Mouse (Mus musculus): ENCODE measurements around the gene Il17c. TPM values are rescaled to one million over a fixed set of nuclear protein-coding genes. Genes with fewer than 3 reads are reported as not detected.

Gene Il17c
- polyA plus RNA-seq (2015; fragmentation: Nextera tagmentation; extraction: Ambion mirVana) = 0.31 TPM in 1 of 2 replicates, not detected in the other

DNA sequence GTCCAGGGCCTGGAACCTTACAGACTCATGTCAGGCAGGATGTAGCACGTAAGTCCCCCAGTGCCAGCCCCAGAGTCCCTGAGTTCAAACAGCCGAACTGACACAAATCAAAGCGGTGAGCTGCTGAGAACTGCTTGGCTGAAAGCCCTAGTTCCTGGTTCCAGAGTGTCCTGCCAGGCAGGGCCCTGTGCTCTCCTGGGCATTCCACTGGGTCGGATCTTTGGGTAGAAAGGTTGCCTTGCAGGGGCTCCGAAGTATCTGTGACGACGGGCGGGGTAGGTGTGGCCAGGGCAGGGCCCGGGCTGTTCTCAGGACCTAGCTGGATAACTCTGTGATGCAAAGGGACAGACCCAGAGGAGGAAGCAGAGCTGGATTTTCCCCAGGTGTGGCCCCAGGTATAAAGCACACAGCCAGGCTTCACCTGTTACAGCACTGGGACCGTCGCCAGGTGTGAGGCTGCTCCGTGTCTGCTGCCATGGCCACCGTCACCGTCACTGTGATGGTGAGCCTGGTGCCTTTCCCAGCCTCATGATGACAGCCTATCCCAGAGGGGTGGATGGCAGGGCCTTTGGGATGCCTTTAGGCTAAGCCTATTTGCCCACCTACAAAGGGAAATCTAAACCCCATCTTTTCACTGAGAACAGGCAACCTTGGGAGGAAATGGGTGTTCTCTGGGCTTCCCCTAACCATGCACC, at the start of gene Il17c:
Gene Il17c (plus strand): TSS at position 645 of the 695 bp plus-strand sequence.
- 79% methylated on average over 14 of the region's 14 CpGs for WGBS
- ATAC-seq (ENCODE audit: insufficient number of reproducible peaks, insufficient read depth, low FRiP score, low TSS enrichment, low read depth) = no peak

GRCm38 (mm10) chr8:122375320-122375719, 46.5 kb upstream of the Il17c start:
- H3K9me3 ChIP-seq = no peaks in the 10 kb centered on the region
- WGBS = 93% methylated on average over 7 of the region's 7 CpGs
- peaks cover 20% of the 10 kb centered on the region for H3K4me1 ChIP-seq
- H3K9ac ChIP-seq = no peak overlapping the region
- no peak for ATAC-seq (ENCODE audit: insufficient number of reproducible peaks, insufficient read depth, low FRiP score, low TSS enrichment, low read depth)
- H3K4me2 ChIP-seq = peak overlapping the region; percentile 59
- 0 out of 2 replicates have a peak overlapping the region, but pooled peaks have one; percentile 95 for H3K4me3 ChIP-seq
- H3K36me3 ChIP-seq = peaks cover 12% of the 10 kb centered on the region
- no peaks in the 10 kb centered on the region for H3K27me3 ChIP-seq
- no peak overlapping the region for H3K27ac ChIP-seq

More for the DNA sequence above, at the start of gene Il17c:
- H3K27ac ChIP-seq = no peak within 1 kb of the TSS
- H3K9ac ChIP-seq = no peak within 1 kb of the TSS
- peaks cover 39% of the 10 kb centered on the region for H3K36me3 ChIP-seq
- no peaks in the 10 kb centered on the region for H3K9me3 ChIP-seq
- no peaks in the 10 kb centered on the region for H3K4me1 ChIP-seq
- H3K4me3 ChIP-seq = no peak within 1 kb of the TSS
- no peaks in the 10 kb centered on the region for H3K27me3 ChIP-seq
- no peak within 1 kb of the TSS for H3K4me2 ChIP-seq

GRCm38 (mm10) chr8:122375751-122376364, 46.0 kb upstream of the Il17c start:
- Histone ChIP-seq H3K4me2 (peak overlapping the region; percentile 59), H3K4me3 (peak overlapping the region; percentile 95), H3K9ac (peak overlapping the region; percentile 93), H3K4me1 (peaks cover 20% of the 10 kb centered on the region), H3K36me3 (peaks cover 16% of the 10 kb centered on the region), H3K27ac (peak overlapping the region; percentile 51; the same call in 1 of the 2 replicates), H3K9me3 (no peaks in the 10 kb centered on the region), H3K27me3 (no peaks in the 10 kb centered on the region)
- ATAC-seq (ENCODE audit: insufficient number of reproducible peaks, insufficient read depth, low FRiP score, low TSS enrichment, low read depth) = no peak
- WGBS = 28% methylated on average over 13 of the region's 13 CpGs

GRCm38 (mm10) chr8:122376365-122377231, 45.2 kb upstream of the Il17c start, which contains the start of gene Zc3h18:
Gene Zc3h18, plus strand, starts transcription at chr8:122376609.
- H3K27ac ChIP-seq = peak within 1 kb of the TSS; percentile 93
- H3K36me3 ChIP-seq = peaks cover 20% of the 10 kb centered on the region
- peak; percentile 90 for ATAC-seq (ENCODE audit: insufficient number of reproducible peaks, insufficient read depth, low FRiP score, low TSS enrichment, low read depth)
- WGBS = under 1% methylated on average over 95 of the region's 107 CpGs
- peak within 1 kb of the TSS; percentile 93 for H3K9ac ChIP-seq
- H3K27me3 ChIP-seq = no peaks in the 10 kb centered on the region
- H3K4me1 ChIP-seq = peaks cover 20% of the 10 kb centered on the region
- peak within 1 kb of the TSS; percentile 80 for H3K4me2 ChIP-seq
- peak within 1 kb of the TSS; percentile 95 for H3K4me3 ChIP-seq
- H3K9me3 ChIP-seq = no peaks in the 10 kb centered on the region

DNA sequence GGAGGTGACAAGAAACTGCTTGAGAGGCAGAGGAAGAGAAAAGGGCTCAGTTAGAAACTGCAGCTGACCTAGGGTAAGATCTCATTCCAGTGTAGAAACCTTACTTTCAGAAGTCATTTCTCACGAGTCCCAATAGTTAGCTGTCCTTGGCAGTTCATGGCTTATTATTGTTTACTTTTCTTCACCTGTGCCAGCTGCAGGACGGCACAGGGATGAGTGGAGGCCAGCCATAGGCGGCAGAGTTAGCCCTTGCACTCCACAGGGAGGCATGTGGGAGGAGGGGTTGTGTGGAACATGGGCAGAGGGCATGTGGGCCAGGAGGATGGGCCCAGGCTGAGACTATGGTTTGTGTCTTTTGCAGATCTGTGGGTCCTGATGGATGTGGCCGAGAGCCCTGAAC, 38.8 kb upstream of the Il17c start:
- WGBS = 87% methylated on average over 4 of the region's 4 CpGs

DNA sequence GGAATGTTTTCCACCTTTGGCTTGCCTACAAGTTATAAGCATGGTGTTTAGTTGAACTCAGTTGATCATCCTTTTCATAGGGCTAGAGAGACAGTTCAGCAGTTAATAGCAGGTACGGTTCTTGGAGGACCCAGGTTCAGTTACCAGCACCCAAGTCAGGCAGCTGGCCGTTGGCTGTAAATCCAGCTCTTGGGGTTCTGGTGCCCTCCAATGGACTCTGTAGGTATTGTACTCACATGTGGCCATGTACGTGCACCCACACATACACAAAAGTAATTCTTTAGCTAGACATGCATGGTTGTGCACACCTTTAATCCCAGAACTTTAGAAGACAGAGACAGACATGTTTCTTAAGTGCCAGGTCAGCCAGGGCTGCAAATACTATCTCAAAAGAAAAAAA, 32.5 kb upstream of the Il17c start:
- no peak overlapping the region for H3K4me3 ChIP-seq
- no peaks in the 10 kb centered on the region for H3K9me3 ChIP-seq
- H3K36me3 ChIP-seq = peaks cover 96% of the 10 kb centered on the region
- ATAC-seq (ENCODE audit: insufficient number of reproducible peaks, insufficient read depth, low FRiP score, low TSS enrichment, low read depth) = no peak
- H3K4me2 ChIP-seq = no peak overlapping the region
- no peaks in the 10 kb centered on the region for H3K4me1 ChIP-seq
- WGBS = 88% methylated on average over 3 of the region's 3 CpGs
- H3K27ac ChIP-seq = no peak overlapping the region
- H3K27me3 ChIP-seq = no peaks in the 10 kb centered on the region
- no peak overlapping the region for H3K9ac ChIP-seq

More for the DNA sequence above, 38.8 kb upstream of the Il17c start:
- H3K27me3 ChIP-seq = no peaks in the 10 kb centered on the region
- no peaks in the 10 kb centered on the region for H3K9me3 ChIP-seq
- no peak overlapping the region for H3K9ac ChIP-seq
- H3K36me3 ChIP-seq = peaks cover 75% of the 10 kb centered on the region
- H3K4me1 ChIP-seq = peaks cover 4% of the 10 kb centered on the region
- H3K4me3 ChIP-seq = no peak overlapping the region
- H3K4me2 ChIP-seq = no peak overlapping the region
- ATAC-seq (ENCODE audit: insufficient number of reproducible peaks, insufficient read depth, low FRiP score, low TSS enrichment, low read depth) = no peak
- H3K27ac ChIP-seq = no peak overlapping the region

DNA sequence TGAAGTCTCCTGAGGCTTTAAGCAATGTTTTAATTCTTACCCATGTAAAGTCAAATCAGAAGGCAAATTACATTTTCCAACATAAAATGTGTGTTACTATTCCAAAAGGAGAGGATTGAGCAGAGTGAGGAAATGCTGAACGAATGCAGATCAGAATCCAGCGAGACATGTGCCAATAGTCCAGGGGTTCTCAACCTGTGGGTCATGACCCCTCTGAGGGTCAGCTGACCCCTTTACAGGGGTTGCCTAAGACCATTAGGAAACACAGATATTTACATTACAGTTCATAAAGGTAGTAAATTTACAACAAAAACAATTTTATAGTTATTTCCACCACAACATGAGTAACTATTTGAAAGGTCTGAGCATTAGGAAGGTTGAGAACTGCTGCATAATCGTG, 31.1 kb upstream of the Il17c start:
- Histone ChIP-seq H3K4me1 (no peaks in the 10 kb centered on the region), H3K4me3 (no peak overlapping the region), H3K27me3 (no peaks in the 10 kb centered on the region), H3K9me3 (no peaks in the 10 kb centered on the region), H3K4me2 (no peak overlapping the region), H3K9ac (no peak overlapping the region), H3K27ac (no peak overlapping the region), H3K36me3 (peaks cover 94% of the 10 kb centered on the region)
- ATAC-seq (ENCODE audit: insufficient number of reproducible peaks, insufficient read depth, low FRiP score, low TSS enrichment, low read depth) = no peak
- 76% methylated on average over 3 of the region's 3 CpGs for WGBS

DNA sequence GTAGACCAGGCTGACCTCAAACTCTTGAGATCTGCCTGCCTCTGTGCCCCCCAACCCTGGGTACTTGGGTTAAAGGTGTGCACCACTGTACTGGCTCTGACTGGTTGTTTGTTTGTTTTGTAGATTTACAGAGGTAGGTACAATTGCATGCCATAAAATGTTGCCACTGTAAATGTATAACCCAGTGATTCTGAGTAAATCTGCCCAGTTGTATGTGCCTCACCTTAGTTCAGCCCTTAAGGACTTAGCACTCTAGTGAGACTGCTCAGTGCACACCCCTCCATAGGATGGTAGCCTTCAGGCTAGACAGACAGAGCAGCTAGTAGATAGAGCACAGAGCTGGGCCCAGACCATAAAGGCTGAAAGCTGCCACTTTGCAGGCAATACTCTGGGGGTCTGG, 28.1 kb upstream of the Il17c start:
- Histone ChIP-seq H3K4me2 (no peak overlapping the region), H3K4me3 (no peak overlapping the region), H3K27ac (no peak overlapping the region), H3K9ac (no peak overlapping the region), H3K27me3 (no peaks in the 10 kb centered on the region), H3K9me3 (no peaks in the 10 kb centered on the region), H3K36me3 (peaks cover 87% of the 10 kb centered on the region), H3K4me1 (no peaks in the 10 kb centered on the region)
- ATAC-seq (ENCODE audit: insufficient number of reproducible peaks, insufficient read depth, low FRiP score, low TSS enrichment, low read depth) = no peak

DNA sequence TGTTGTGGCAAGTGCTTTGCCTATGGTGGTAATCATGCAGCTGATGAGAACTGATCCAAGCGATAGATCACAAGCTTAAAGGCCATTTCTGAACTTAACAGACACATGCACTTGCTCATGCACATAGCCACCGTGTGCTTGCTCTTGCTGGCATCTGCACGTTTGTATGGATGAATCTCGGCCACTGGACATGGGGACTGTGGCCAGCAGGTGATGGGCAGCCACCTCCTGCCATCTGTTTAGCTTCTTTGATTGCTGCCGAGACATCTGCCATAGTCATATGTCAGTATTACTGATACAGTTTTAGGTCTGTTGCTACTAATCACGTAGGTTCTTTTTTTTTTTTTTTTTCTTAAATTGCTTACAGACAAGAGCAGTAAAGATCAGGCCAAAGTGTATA, 26.5 kb upstream of the Il17c start:
- Histone ChIP-seq H3K27me3 (no peaks in the 10 kb centered on the region), H3K4me1 (no peaks in the 10 kb centered on the region), H3K9ac (no peak overlapping the region), H3K4me2 (no peak overlapping the region), H3K27ac (no peak overlapping the region), H3K36me3 (peaks cover 87% of the 10 kb centered on the region), H3K9me3 (no peaks in the 10 kb centered on the region), H3K4me3 (no peak overlapping the region)
- 84% methylated on average over 6 of the region's 6 CpGs for WGBS
- ATAC-seq (ENCODE audit: insufficient number of reproducible peaks, insufficient read depth, low FRiP score, low TSS enrichment, low read depth) = no peak

GRCm38 (mm10) chr8:122398186-122398585, 23.6 kb upstream of the Il17c start:
- WGBS = 94% methylated on average over 9 of the region's 9 CpGs
- no peaks in the 10 kb centered on the region for H3K4me1 ChIP-seq
- H3K27ac ChIP-seq = no peak overlapping the region
- H3K4me2 ChIP-seq = no peak overlapping the region
- H3K27me3 ChIP-seq = no peaks in the 10 kb centered on the region
- H3K4me3 ChIP-seq = no peak overlapping the region
- H3K9ac ChIP-seq = no peak overlapping the region
- H3K9me3 ChIP-seq = no peaks in the 10 kb centered on the region
- no peak for ATAC-seq (ENCODE audit: insufficient number of reproducible peaks, insufficient read depth, low FRiP score, low TSS enrichment, low read depth)
- peaks cover 91% of the 10 kb centered on the region for H3K36me3 ChIP-seq

GRCm38 (mm10) chr8:122405146-122405805, 16.5 kb upstream of the Il17c start:
- no peak overlapping the region for H3K9ac ChIP-seq
- no peak overlapping the region for H3K4me3 ChIP-seq
- no peaks in the 10 kb centered on the region for H3K9me3 ChIP-seq
- no peaks in the 10 kb centered on the region for H3K27me3 ChIP-seq
- no peak for ATAC-seq (ENCODE audit: insufficient number of reproducible peaks, insufficient read depth, low FRiP score, low TSS enrichment, low read depth)
- no peaks in the 10 kb centered on the region for H3K4me1 ChIP-seq
- 91% methylated on average over 9 of the region's 9 CpGs for WGBS
- H3K36me3 ChIP-seq = peaks cover 99% of the 10 kb centered on the region
- H3K27ac ChIP-seq = no peak overlapping the region
- H3K4me2 ChIP-seq = no peak overlapping the region
